Mouse (Mus musculus) testis, adult 2 months (tissue): Measurements from ENCODE around the gene Tyw1.

Experiments used
- CTCF ChIP-seq: fragments of 200-500 bp; IDR thresholded peaks from 2 replicates; pipeline ENCODE4 v1.5.1; 2012; ENCODE audit warnings: low read depth, mild to moderate bottlenecking, inconsistent platforms, low read length, moderate library complexity; ENCODE audit not compliant: control insufficient read depth, insufficient read depth, insufficient replicate concordance
- POLR2A ChIP-seq: fragments of 200-500 bp; IDR thresholded peaks from 2 replicates; pipeline ENCODE4 v1.6.1; 2012; ENCODE audit warnings: low read depth, mild to moderate bottlenecking, inconsistent platforms, low read length, moderate library complexity; ENCODE audit not compliant: control insufficient read depth

GRCm38 (mm10) chr5:130331206-130331605 is 75.8 kb downstream of the Tyw1 start:
- TF ChIP-seq POLR2A (no peak), CTCF (no peak)
